In genomic region chr9:23486725-23487378, GRCm38 (mm10) we compare ENCODE assay signal across 18 mouse cellular contexts.
A peak's percentile ranks its signal among the peaks of the same experiment; 100 is the strongest.
DNase-seq lines count a peak whose midpoint lies in the region; ATAC-seq and TF ChIP-seq lines count a peak whose summit lies in the region.
"Had no signal": no experiment of that assay in that cellular context is flagged by ENCODE, and none has a peak within 500 bp of the region (broad histone marks: within the 10 kb centered on the region; RNA-seq: fewer than 3 reads in every experiment).

No protein-coding gene starts in this region.

- peak overlapping the region; percentile 66 for H3K27ac ChIP-seq in forebrain, embryonic 13.5 days
- no peak overlapping the region for H3K27ac ChIP-seq in hindbrain, embryonic 14.5 days
- no peak overlapping the region for H3K27ac ChIP-seq in liver, embryonic 12.5 days
- H3K27ac ChIP-seq: liver, embryonic 15.5 days had no signal

- no peak overlapping the region for H3K9ac ChIP-seq in forebrain, embryonic 13.5 days
- H3K9ac ChIP-seq in hindbrain, embryonic 14.5 days, result no peak overlapping the region
- H3K9ac ChIP-seq in liver, embryonic 12.5 days, result no peak overlapping the region
- H3K9ac ChIP-seq: heart, embryonic 12.5 days; liver, embryonic 15.5 days had no signal

- no peak for TF ChIP-seq POLR2A in lung, adult 2 months (IDR thresholded peaks at IDR 0.05; ENCODE audit: borderline replicate concordance, extremely low read depth, low read depth, low read length)

- H3K27me3 ChIP-seq in forebrain, embryonic 13.5 days, result no peaks in the 10 kb centered on the region
- no peaks in the 10 kb centered on the region for H3K27me3 ChIP-seq in hindbrain, embryonic 14.5 days (ENCODE audit: control insufficient read depth, insufficient read depth, low read length)
- no peaks in the 10 kb centered on the region for H3K27me3 ChIP-seq in liver, embryonic 12.5 days (replicated peaks)
- H3K27me3 ChIP-seq: heart, embryonic 12.5 days; liver, embryonic 15.5 days had no signal

- peak; percentile 20 for DNase-seq in embryo, embryonic 10 days (ENCODE audit: low spot score)
- DNase-seq in embryo, embryonic 9.5 days (ENCODE audit: extremely low spot score), result no peak
- DNase-seq in hindbrain, embryonic 14.5 days (ENCODE audit: low spot score), result peak; percentile 39
- peak; percentile 12 for DNase-seq in retina, embryonic 14.5 days (ENCODE audit: low spot score)
- DNase-seq in urinary bladder, postnatal 36 days (ENCODE audit: low spot score in 2 of 2), result no peak
- no peak for DNase-seq in lung, adult 2 months
- DNase-seq: adrenal gland, postnatal 10 days; cerebellum, adult 8-10 months; gastrocnemius, postnatal 14 days; heart, postnatal 4 days; kidney, adult 11 months; left cerebral cortex, postnatal 4 days; lung, postnatal 14 days; right cerebral cortex, postnatal 25 days had no signal

- H3K4me2 ChIP-seq in forebrain, embryonic 13.5 days, result no peak overlapping the region
- no peak overlapping the region for H3K4me2 ChIP-seq in hindbrain, embryonic 14.5 days (replicated peaks)
- H3K4me2 ChIP-seq in liver, embryonic 12.5 days, result no peak overlapping the region
- H3K4me2 ChIP-seq: heart, embryonic 12.5 days; liver, embryonic 15.5 days had no signal

- no peaks in the 10 kb centered on the region for H3K36me3 ChIP-seq in forebrain, embryonic 13.5 days (ENCODE audit: poor library complexity, severe bottlenecking)
- no peaks in the 10 kb centered on the region for H3K36me3 ChIP-seq in hindbrain, embryonic 14.5 days (replicated peaks; ENCODE audit: control insufficient read depth, insufficient read depth)
- no peaks in the 10 kb centered on the region for H3K36me3 ChIP-seq in liver, embryonic 12.5 days
- H3K36me3 ChIP-seq: heart, embryonic 12.5 days; liver, embryonic 15.5 days had no signal

- no peaks in the 10 kb centered on the region for H3K9me3 ChIP-seq in forebrain, embryonic 13.5 days (replicated peaks)
- no peaks in the 10 kb centered on the region for H3K9me3 ChIP-seq in hindbrain, embryonic 14.5 days (ENCODE audit: control insufficient read depth, low read length)
- no peaks in the 10 kb centered on the region for H3K9me3 ChIP-seq in liver, embryonic 12.5 days (replicated peaks)
- H3K9me3 ChIP-seq: heart, embryonic 12.5 days; liver, embryonic 15.5 days had no signal

- H3K4me1 ChIP-seq in forebrain, embryonic 13.5 days, result peaks cover 15% of the 10 kb centered on the region
- H3K4me1 ChIP-seq in hindbrain, embryonic 14.5 days (replicated peaks; ENCODE audit: control insufficient read depth, insufficient read depth, low read length), result peaks cover 5% of the 10 kb centered on the region
- no peaks in the 10 kb centered on the region for H3K4me1 ChIP-seq in liver, embryonic 12.5 days
- H3K4me1 ChIP-seq in lung, adult 2 months (ENCODE audit: control insufficient read depth, insufficient read depth, low read length), result no peaks in the 10 kb centered on the region
- H3K4me1 ChIP-seq: liver, embryonic 15.5 days had no signal

- no peak overlapping the region for H3K4me3 ChIP-seq in forebrain, embryonic 13.5 days
- no peak overlapping the region for H3K4me3 ChIP-seq in hindbrain, embryonic 14.5 days (replicated peaks; ENCODE audit: low read length)
- no peak overlapping the region for H3K4me3 ChIP-seq in liver, embryonic 12.5 days
- no peak overlapping the region for H3K4me3 ChIP-seq in lung, adult 2 months (replicated peaks; ENCODE audit: extremely low read depth, low read depth, low read length)
- H3K4me3 ChIP-seq: heart, embryonic 12.5 days; liver, embryonic 15.5 days had no signal

- ATAC-seq in forebrain, embryonic 13.5 days, result peak; percentile 96
- peak; percentile 71; the same call in 1 of the 2 replicates for ATAC-seq in hindbrain, embryonic 14.5 days (ENCODE audit: low FRiP score)
- ATAC-seq in liver, embryonic 12.5 days, result no peak

- no peak for TF ChIP-seq CTCF in lung, adult 2 months (IDR thresholded peaks at IDR 0.05; ENCODE audit: insufficient read depth, low read length)

- 13% methylated on average over 5 of the region's 5 CpGs for WGBS in forebrain, embryonic 13.5 days
- WGBS in hindbrain, embryonic 14.5 days, result 27% methylated on average over 5 of the region's 5 CpGs
- 62% methylated on average over 5 of the region's 5 CpGs for WGBS in liver, embryonic 12.5 days (ENCODE audit: insufficient replicate concordance)
- WGBS in lung, adult 2 months, result 61% methylated on average over 5 of the region's 5 CpGs

Comparison
In these comparisons a context has a peak if more than half of its experiments do, and no peak if none do; other contexts are left out.
1. DNase-seq: peak in embryo, embryonic 10 days (single experiment), hindbrain, embryonic 14.5 days (single experiment) and retina, embryonic 14.5 days (single experiment); none in embryo, embryonic 9.5 days (single experiment), urinary bladder, postnatal 36 days (0 of 2) and lung, adult 2 months (single experiment).